Mouse (Mus musculus) ES-E14 (cell line): ENCODE results near the gene Pabpn1.

Experiments used
- CHD2 ChIP-seq: IDR thresholded peaks from 2 replicates; pipeline ENCODE4 v1.6.1; 2014; ENCODE audit warnings: mild to moderate bottlenecking, low read depth, low read length, inconsistent platforms
- MAFK ChIP-seq: IDR thresholded peaks from 2 replicates; pipeline ENCODE4 v1.6.1; 2014; ENCODE audit warnings: mild to moderate bottlenecking, low read depth, low read length, inconsistent platforms; ENCODE audit not compliant: insufficient read depth
- ZC3H11A ChIP-seq: IDR thresholded peaks from 2 replicates; pipeline ENCODE4 v1.6.1; 2012; ENCODE audit warnings: low read depth, mild to moderate bottlenecking, inconsistent platforms, low read length, borderline replicate concordance
- ZNF384 ChIP-seq: IDR thresholded peaks from 2 replicates; pipeline ENCODE4 v1.6.1; 2012; ENCODE audit warnings: low read depth, low read length, inconsistent platforms

- TF ChIP-seq CHD2, result no peak
- no peak for TF ChIP-seq ZNF384
- no peak for TF ChIP-seq ZC3H11A
- TF ChIP-seq MAFK, result no peak
Observed at GRCm38 (mm10) chr14:54913343-54913742, 21.0 kb downstream of the Pabpn1 start.
